Mouse (Mus musculus) forebrain, postnatal 0 days (tissue): ENCODE measurements at regions not wholly inside any gene's neighbourhood (a gene's known extent, or its start where the extent isn't known, plus 50 kb on each side); places are given as distances from the start of the nearest gene placed in this dataset.

Source experiments
- ATAC-seq: fragments of 200-750 bp; cut with Nextera tagmentation; 2 replicates; pipeline ENCODE4 v1.8.0; 2017; ENCODE audit warnings: mild to moderate bottlenecking, moderate library complexity
- DNase-seq: peaks from one replicate; pipeline ENCODE4 v3.0.0-alpha.2; 2015
- H3K27ac ChIP-seq: fragments of 300-500 bp; sonication (generic); 2 replicates; pipeline ENCODE4 v1.5.1; 2014; ENCODE audit warnings: low read depth, mild to moderate bottlenecking, antibody characterized with exemption, low read length, moderate library complexity, mixed read lengths
- H3K27me3 ChIP-seq: fragments of 300-500 bp; sonication (generic); 2 replicates; pipeline ENCODE4 v1.6.1; 2014; ENCODE audit warnings: mild to moderate bottlenecking, low read length, mixed read lengths; ENCODE audit not compliant: insufficient read depth
- H3K36me3 ChIP-seq: fragments of 300-500 bp; sonication (generic); 2 replicates; pipeline ENCODE4 v1.6.1; 2014; ENCODE audit warnings: mild to moderate bottlenecking, moderate library complexity; ENCODE audit not compliant: insufficient read depth
- H3K4me1 ChIP-seq: fragments of 300-500 bp; sonication (generic); 2 replicates; pipeline ENCODE4 v1.6.1; 2014; ENCODE audit warnings: antibody characterized with exemption; ENCODE audit not compliant: insufficient read depth
- H3K4me2 ChIP-seq: fragments of 300-500 bp; sonication (generic); 2 replicates; pipeline ENCODE4 v1.6.1; 2014; ENCODE audit warnings: low read depth, mild to moderate bottlenecking, moderate library complexity
- H3K4me3 ChIP-seq: fragments of 300-500 bp; sonication (generic); 2 replicates; pipeline ENCODE4 v1.5.1; 2014; ENCODE audit warnings: low read depth, low read length, mixed read lengths
- H3K9ac ChIP-seq: fragments of 300-500 bp; sonication (generic); 2 replicates; pipeline ENCODE4 v1.6.1; 2014; ENCODE audit warnings: mild to moderate bottlenecking
- H3K9me3 ChIP-seq: fragments of 300-500 bp; sonication (generic); 2 replicates; pipeline ENCODE4 v1.6.1; 2016; ENCODE audit warnings: low read length
- CTCF ChIP-seq: sonication (generic); IDR thresholded peaks from 2 replicates; pipeline ENCODE4 v1.5.1; 2016; ENCODE audit warnings: antibody characterized with exemption, control low read depth, low read depth
- WGBS: fragments of 180-500 bp; shearing (Covaris S2); extraction: QIAGEN DNeasy Blood & Tissue Kit; methylation state at CpG from one replicate; pipeline ENCODE4 v1.1.7; 2014; 5-methylcytosine and 5-hydroxymethylcytosine counted together

DNA sequence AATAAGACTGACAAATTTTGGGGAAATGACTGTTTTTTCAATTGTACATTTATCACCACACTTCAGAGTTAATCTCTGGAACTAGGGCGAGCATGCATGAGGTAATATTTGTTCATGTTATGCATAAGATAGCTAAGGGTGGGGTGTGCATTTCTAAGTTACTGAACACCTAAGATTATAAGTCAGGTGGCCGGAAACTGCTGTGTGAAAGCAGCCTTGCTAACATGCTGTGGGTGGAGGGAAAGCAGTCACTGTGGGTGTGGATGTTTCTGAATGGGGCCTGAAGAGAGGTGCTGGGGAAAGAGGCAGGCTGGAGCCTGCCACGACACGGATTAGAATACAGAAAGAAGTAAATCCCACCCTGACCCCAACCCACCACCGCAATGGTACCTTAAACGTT is 54.8 kb upstream of the Cep162 start:
- WGBS = 84% methylated on average over 6 of the region's 6 CpGs
- H3K4me3 ChIP-seq = no peak overlapping the region
- TF ChIP-seq CTCF = no peak
- no peak for ATAC-seq
- no peak overlapping the region for H3K4me2 ChIP-seq
- H3K27me3 ChIP-seq = no peaks in the 10 kb centered on the region
- no peak overlapping the region for H3K27ac ChIP-seq
- no peak overlapping the region for H3K9ac ChIP-seq
- DNase-seq = no peak
- H3K4me1 ChIP-seq = no peaks in the 10 kb centered on the region
- no peaks in the 10 kb centered on the region for H3K36me3 ChIP-seq
- H3K9me3 ChIP-seq = no peaks in the 10 kb centered on the region
